Mouse (Mus musculus): ENCODE data around the gene Amigo3. TPM values are rescaled to one million over a fixed set of nuclear protein-coding genes. Genes with fewer than 3 reads are reported as not detected.

Amigo3 gene
- polyA plus RNA-seq, 1 experiment, result 12.0 TPM

- Histone ChIP-seq H3K4me1 (ENCODE audit: control insufficient read depth, insufficient read depth, insufficient read length, low read length) (peaks cover 5% of the 10 kb centered on the region), H3K36me3 (ENCODE audit: control insufficient read depth, insufficient read depth, low read length) (peaks cover 24% of the 10 kb centered on the region), H3K4me3 (ENCODE audit: low read depth, low read length) (peak overlapping the region; percentile 94; the same call in 1 of the 2 replicates), H3K27ac (ENCODE audit: insufficient read depth, low read depth, low read length) (peak overlapping the region; percentile 88), H3K27me3 (ENCODE audit: control insufficient read depth, insufficient read depth, low read length) (no peaks in the 10 kb centered on the region)
- TF ChIP-seq CTCF (IDR thresholded peaks at IDR 0.05; ENCODE audit: extremely low read depth, insufficient read length, insufficient replicate concordance, low read depth, low read length), result peak; percentile 81; the same call in 1 of the 2 replicates
- TF ChIP-seq POLR2A (IDR thresholded peaks at IDR 0.05; ENCODE audit: low read depth, low read length), result no peak
- WGBS, result 3% methylated on average over 3 of the region's 3 CpGs
These were observed 42.6 kb downstream of the Amigo3 start for GRCm38 (mm10) chr9:108095518-108095917.

- H3K4me1 ChIP-seq (ENCODE audit: control insufficient read depth, insufficient read depth, insufficient read length, low read length), result peaks cover 5% of the 10 kb centered on the region
- H3K36me3 ChIP-seq (ENCODE audit: control insufficient read depth, insufficient read depth, low read length), result peaks cover 18% of the 10 kb centered on the region
- 53% methylated on average over 10 of the region's 10 CpGs for WGBS
- no peak overlapping the region for H3K4me3 ChIP-seq (ENCODE audit: low read depth, low read length)
- no peaks in the 10 kb centered on the region for H3K27me3 ChIP-seq (ENCODE audit: control insufficient read depth, insufficient read depth, low read length)
- 0 out of 2 replicates have a peak overlapping the region, but pooled peaks have one; percentile 0 for H3K27ac ChIP-seq (ENCODE audit: insufficient read depth, low read depth, low read length)
- no peak for TF ChIP-seq CTCF (IDR thresholded peaks at IDR 0.05; ENCODE audit: extremely low read depth, insufficient read length, insufficient replicate concordance, low read depth, low read length)
- no peak for TF ChIP-seq POLR2A (IDR thresholded peaks at IDR 0.05; ENCODE audit: low read depth, low read length)
These were observed 43.2 kb downstream of the Amigo3 start for GRCm38 (mm10) chr9:108095949-108096712.

GRCm38 (mm10) chr9:108099619-108100018 lies 46.7 kb downstream of the Amigo3 start:
- H3K36me3 ChIP-seq (ENCODE audit: control insufficient read depth, insufficient read depth, low read length), result no peaks in the 10 kb centered on the region
- WGBS, result 89% methylated on average over 8 of the region's 8 CpGs
- H3K4me1 ChIP-seq (ENCODE audit: control insufficient read depth, insufficient read depth, insufficient read length, low read length), result peaks cover 4% of the 10 kb centered on the region; the same call in 1 of the 2 replicates
- no peaks in the 10 kb centered on the region; the same call in 1 of the 2 replicates for H3K27me3 ChIP-seq (ENCODE audit: control insufficient read depth, insufficient read depth, low read length)
- no peak overlapping the region for H3K27ac ChIP-seq (ENCODE audit: insufficient read depth, low read depth, low read length)
- no peak overlapping the region for H3K4me3 ChIP-seq (ENCODE audit: low read depth, low read length)
- no peak for TF ChIP-seq CTCF (IDR thresholded peaks at IDR 0.05; ENCODE audit: extremely low read depth, insufficient read length, insufficient replicate concordance, low read depth, low read length)
- no peak for TF ChIP-seq POLR2A (IDR thresholded peaks at IDR 0.05; ENCODE audit: low read depth, low read length)

- Histone ChIP-seq H3K4me3 (ENCODE audit: low read depth, low read length) (peak overlapping the region; percentile 53), H3K36me3 (ENCODE audit: control insufficient read depth, insufficient read depth, low read length) (no peaks in the 10 kb centered on the region)
- WGBS, result 30% methylated on average over 31 of the region's 31 CpGs
These were observed 52.0 kb downstream of the Amigo3 start for GRCm38 (mm10) chr9:108104766-108105548.

More at GRCm38 (mm10) chr9:108104766-108105548, 52.0 kb downstream of the Amigo3 start:
- Histone ChIP-seq H3K4me1 (ENCODE audit: control insufficient read depth, insufficient read depth, insufficient read length, low read length) (peaks cover 25% of the 10 kb centered on the region), H3K27ac (ENCODE audit: insufficient read depth, low read depth, low read length) (peak overlapping the region; percentile 41), H3K27me3 (ENCODE audit: control insufficient read depth, insufficient read depth, low read length) (no peaks in the 10 kb centered on the region; the same call in 1 of the 2 replicates)
- TF ChIP-seq POLR2A (IDR thresholded peaks at IDR 0.05; ENCODE audit: low read depth, low read length) (peak; percentile 26; the same call in 1 of the 2 replicates), CTCF (IDR thresholded peaks at IDR 0.05; ENCODE audit: extremely low read depth, insufficient read length, insufficient replicate concordance, low read depth, low read length) (no peak)

Other genes starting within 250 kb of the Amigo3 start
- 4.2 and 16.4 TPM in 2 replicates for gene Rbm6, start 179.9 kb upstream of the Amigo3 start, polyA plus RNA-seq (2012; rRNA removed)
- gene Mon1a, start 165.0 kb upstream of the Amigo3 start, polyA plus RNA-seq (2012; rRNA removed), result 59.0 and 147 TPM in 2 replicates
- 46.4 and 94.7 TPM in 2 replicates for gene Mst1r, start 146.3 kb upstream of the Amigo3 start, polyA plus RNA-seq (2012; rRNA removed)
- gene Actl11, start 124.7 kb upstream of the Amigo3 start, polyA plus RNA-seq (2012; rRNA removed), result not detected in 2 replicates
- 0.35 TPM in 1 of 2 replicates, not detected in the other for gene Camkv, start 117.5 kb upstream of the Amigo3 start, polyA plus RNA-seq (2012; rRNA removed)
- gene Traip, start 103.0 kb upstream of the Amigo3 start, polyA plus RNA-seq (2012; rRNA removed), result 0.74 and 1.5 TPM in 2 replicates
- gene Uba7, start 77.7 kb upstream of the Amigo3 start, polyA plus RNA-seq (2012; rRNA removed), result 67.0 and 131 TPM in 2 replicates
- not detected in 2 replicates for gene Gm20661, start 70.1 kb upstream of the Amigo3 start, polyA plus RNA-seq (2012; rRNA removed)
- 3.1 and 6.0 TPM in 2 replicates for gene Inka1, start 67.3 kb upstream of the Amigo3 start, polyA plus RNA-seq (2012; rRNA removed)
- 1.3 and 2.3 TPM in 2 replicates for gene Cdhr4, start 60.7 kb upstream of the Amigo3 start, polyA plus RNA-seq (2012; rRNA removed)
- 0.46 TPM in 1 of 2 replicates, not detected in the other for gene Gm20662, start 56.8 kb upstream of the Amigo3 start, polyA plus RNA-seq (2012; rRNA removed)
- gene Ip6k1, start 50.7 kb upstream of the Amigo3 start, polyA plus RNA-seq (2012; rRNA removed), result 70.7 and 160 TPM in 2 replicates
- gene Gmppb, start 3.9 kb upstream of the Amigo3 start, polyA plus RNA-seq (2012; rRNA removed), result 34.5 and 56.7 TPM in 2 replicates
- 0.18 and 0.35 TPM in 2 replicates for gene Mst1, start 27.3 kb downstream of the Amigo3 start, polyA plus RNA-seq (2012; rRNA removed)
- gene Rnf123, start 30.2 kb downstream of the Amigo3 start, polyA plus RNA-seq (2012; rRNA removed), result 48.3 and 86.7 TPM in 2 replicates
- gene Apeh, start 41.4 kb downstream of the Amigo3 start, polyA plus RNA-seq (2012; rRNA removed), result 127 and 189 TPM in 2 replicates
- gene Bsn, start 137.2 kb downstream of the Amigo3 start, polyA plus RNA-seq (2012; rRNA removed), result 0.94 and 1.4 TPM in 2 replicates
- gene Dag1, start 210.8 kb downstream of the Amigo3 start, polyA plus RNA-seq (2012; rRNA removed), result 31.2 and 52.1 TPM in 2 replicates
- 2.9 and 3.9 TPM in 2 replicates for gene Nicn1, start 237.3 kb downstream of the Amigo3 start, polyA plus RNA-seq (2012; rRNA removed)
- 1.4 and 1.9 TPM in 2 replicates for gene Amt, start 243.7 kb downstream of the Amigo3 start, polyA plus RNA-seq (2012; rRNA removed)

Data from small intestine, adult 2 months (tissue).